Mouse (Mus musculus) hindbrain, embryonic 15.5 days (tissue): ENCODE results near the gene Ankrd9. TPM values are rescaled to one million over a fixed set of nuclear protein-coding genes. Genes with fewer than 3 reads are reported as not detected.

Source experiments
- polyA plus RNA-seq: library from polyadenylated mRNA; unstranded; fragments of >200 nt; fragmentation: Nextera tagmentation; extraction: Ambion mirVana; gene quantifications from 2 replicates; pipeline ENCODE4 v1.2.1, GENCODE M21; 2015

Gene Ankrd9
- polyA plus RNA-seq, 1 experiment from 2014 or later = 10.5 TPM

Other genes with a start within 250 kb of the Ankrd9 start
- gene Wdr20, start 241.1 kb downstream of the Ankrd9 start, polyA plus RNA-seq = 24.4 and 25.0 TPM in 2 replicates
- 14.0 and 16.0 TPM in 2 replicates for gene Mok, start 138.1 kb downstream of the Ankrd9 start, polyA plus RNA-seq
- 4.4 and 4.8 TPM in 2 replicates for gene Zfp839, start 128.8 kb downstream of the Ankrd9 start, polyA plus RNA-seq
- gene Cinp, start 89.9 kb downstream of the Ankrd9 start, polyA plus RNA-seq = 83.6 and 85.1 TPM in 2 replicates
- gene Tecpr2, start 89.8 kb downstream of the Ankrd9 start, polyA plus RNA-seq = 7.3 and 7.6 TPM in 2 replicates
- gene Rcor1, start 60.3 kb upstream of the Ankrd9 start, polyA plus RNA-seq = 5.7 and 5.9 TPM in 2 replicates
- gene Traf3, start 187.3 kb upstream of the Ankrd9 start, polyA plus RNA-seq = 18.6 and 18.7 TPM in 2 replicates
- gene 4930595D18Rik, start 205.5 kb upstream of the Ankrd9 start, polyA plus RNA-seq = not detected in 2 replicates